Comparison of ENCODE assay signal across 9 mouse cellular contexts in the genomic region with DNA sequence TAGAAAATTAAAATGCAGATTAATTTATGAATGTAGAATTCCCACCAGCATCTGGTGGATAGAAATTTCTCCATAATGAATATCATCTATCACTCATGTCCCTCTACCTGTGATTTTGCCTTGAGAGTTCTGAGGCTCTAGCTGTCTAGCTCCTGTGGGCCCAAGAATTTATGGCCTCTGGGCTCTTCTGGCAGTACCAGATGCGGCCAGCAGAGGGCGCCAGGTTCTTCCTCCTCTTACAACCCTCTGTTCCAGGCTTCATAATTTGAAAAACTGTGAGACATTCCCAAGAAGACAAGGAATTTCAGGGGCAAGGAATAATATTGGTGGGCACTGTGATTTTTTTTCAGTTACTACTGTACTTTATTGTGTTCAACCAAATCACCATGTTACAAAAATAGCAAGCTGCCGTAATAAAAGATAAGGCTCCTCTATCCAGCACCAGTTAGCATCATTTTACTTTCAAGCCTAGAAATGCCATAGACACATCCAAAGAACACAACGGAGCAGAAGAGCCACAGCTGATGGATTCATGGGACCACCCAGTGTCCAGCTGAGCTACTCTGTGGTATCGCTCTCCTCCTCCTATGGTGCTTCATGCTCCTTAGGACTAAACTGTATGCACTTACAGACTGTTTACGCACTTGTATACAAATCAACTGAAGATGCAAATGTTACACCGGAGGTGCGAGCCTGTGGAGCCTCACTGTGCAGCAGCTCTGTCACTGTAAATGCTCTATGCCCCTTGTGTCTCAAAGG. TPM values are rescaled to one million over a fixed set of nuclear protein-coding genes. Genes with fewer than 3 reads are reported as not detected.
DNase-seq lines count a peak whose midpoint lies in the region; TF ChIP-seq lines count a peak whose summit lies in the region.
"Not testable (repeated sequence)": the region's sequence is repeated elsewhere in the genome, so short reads cannot be mapped to it uniquely, and the experiment has no call there.
"Had no signal": no experiment of that assay in that cellular context is flagged by ENCODE, and none has a peak within 500 bp of the region (broad histone marks: within the 10 kb centered on the region; RNA-seq: fewer than 3 reads in every experiment).

No protein-coding gene starts in this region.

- H3K36me3 ChIP-seq in heart, adult 2 months (ENCODE audit: control insufficient read depth, insufficient read depth, low read length); limb, embryonic 10.5 days: not testable (repeated sequence)

- DNase-seq in CD4-positive, CD25-positive, alpha-beta regulatory T cell, adult 2 months (ENCODE audit: low read depth, low spot score), result peak; percentile 78
- peak; percentile 78 for DNase-seq in brain, adult 2 months (ENCODE audit: low read depth, low spot score)
- DNase-seq in heart, adult 2 months, result peak; percentile 58 to 87
- DNase-seq in kidney, adult 8-10 months, result peak; percentile 55 to 88
- DNase-seq in limb, embryonic 10.5 days (ENCODE audit: low spot score), result peak; percentile 84
- peak; percentile 79 for DNase-seq in naive thymus-derived CD4-positive, alpha-beta T cell, adult 2 months (ENCODE audit: low read depth)
- DNase-seq in spleen, postnatal 4 days (ENCODE audit: low spot score in 2 of 2), result peak; percentile 56 to 89

- not testable (repeated sequence) for H3K27me3 ChIP-seq in heart, adult 2 months (ENCODE audit: control insufficient read depth, insufficient read depth, low read length); limb, embryonic 10.5 days (ENCODE audit: low read depth, poor library complexity, severe bottlenecking)

- not testable (repeated sequence) for H3K4me3 ChIP-seq in embryonic fibroblast, embryonic 13.5 days (ENCODE audit: insufficient read depth, low read length); heart, adult 2 months; limb, embryonic 10.5 days

- TF ChIP-seq EP300 in heart, adult 2 months (IDR thresholded peaks at IDR 0.05; ENCODE audit: insufficient read depth, low read depth, low read length), result 0 out of 2 replicates have a peak, but pooled peaks have one; percentile 32

- WGBS in heart, adult 2 months, result 45% methylated on average over 8 of the region's 8 CpGs
- 61% methylated on average over 8 of the region's 8 CpGs for WGBS in limb, embryonic 10.5 days

- not testable (repeated sequence) for H3K79me2 ChIP-seq in heart, adult 2 months (replicated peaks; ENCODE audit: control insufficient read depth, insufficient read depth, low read length)

- intact Hi-C loops in heart, adult 2 months (cut with DNase I), result loop anchor here (1.0 to 10.0 kb wide), 4 partner anchors 66 to 240 kb away; a partner anchor contains a TSS

- H3K9me3 ChIP-seq in limb, embryonic 10.5 days (replicated peaks), result not testable (repeated sequence)

- H3K27ac ChIP-seq in embryonic fibroblast, embryonic 13.5 days (ENCODE audit: insufficient read depth, low read length); heart, adult 2 months; limb, embryonic 10.5 days: not testable (repeated sequence)

- not testable (repeated sequence) for H3K4me1 ChIP-seq in embryonic fibroblast, embryonic 13.5 days (ENCODE audit: control insufficient read depth, insufficient read depth, low read length); heart, adult 2 months (ENCODE audit: control insufficient read depth, insufficient read depth, low read length); limb, embryonic 10.5 days

- not testable (repeated sequence) for TF ChIP-seq POLR2A in embryonic fibroblast, embryonic 13.5 days (IDR thresholded peaks at IDR 0.05; ENCODE audit: low read depth, low read length); heart, adult 2 months (IDR thresholded peaks at IDR 0.05; ENCODE audit: insufficient read depth, low read depth, low read length)

- peak; percentile 58 for TF ChIP-seq CTCF in embryonic fibroblast, embryonic 13.5 days (IDR thresholded peaks at IDR 0.05; ENCODE audit: borderline replicate concordance, insufficient read depth, low read length)
- TF ChIP-seq CTCF in heart, adult 2 months (IDR thresholded peaks at IDR 0.05), result peak; percentile 96

- not testable (repeated sequence) for H3K9ac ChIP-seq in heart, adult 2 months (ENCODE audit: low read depth, low read length)

RNA-seq across cellular contexts. Expression of a gene that starts 7.7 kb away (rescaled TPM):
- not detected in 2 replicates for polyA plus RNA-seq in embryonic fibroblast, embryonic 13.5 days (2011; ENCODE audit: insufficient read length, low read depth, missing spikeins)
- total RNA-seq in heart, adult 2 months (2021), result not detected
- 0.09 and 0.14 TPM in 2 replicates for polyA plus RNA-seq in heart, adult 2 months (2012; rRNA removed)
- 0.05 TPM in 1 of 2 replicates, not detected in the other for polyA plus RNA-seq in limb, embryonic 10.5 days (2016; fragmentation: Nextera tagmentation; extraction: Ambion mirVana)
- polyA plus RNA-seq: lung, embryonic 16.5 days had no signal

RNA-seq across cellular contexts. Expression of a gene that starts 12.2 kb away (rescaled TPM):
- polyA plus RNA-seq in embryonic fibroblast, embryonic 13.5 days (2011; ENCODE audit: insufficient read length, low read depth, missing spikeins), result 25.4 and 30.0 TPM in 2 replicates
- total RNA-seq in heart, adult 2 months (2021), result 10 to 100 TPM; 16.0 to 16.3 TPM
- polyA plus RNA-seq in heart, adult 2 months (2012; rRNA removed), result 25.4 and 48.2 TPM in 2 replicates
- 45.9 and 47.0 TPM in 2 replicates for polyA plus RNA-seq in limb, embryonic 10.5 days (2016; fragmentation: Nextera tagmentation; extraction: Ambion mirVana)

RNA-seq across cellular contexts. Expression of a gene that starts 13.5 kb away (rescaled TPM):
- not detected in 2 replicates for polyA plus RNA-seq in embryonic fibroblast, embryonic 13.5 days (2011; ENCODE audit: insufficient read length, low read depth, missing spikeins)
- total RNA-seq in heart, adult 2 months (2021), result not detected
- not detected in 2 replicates for polyA plus RNA-seq in heart, adult 2 months (2012; rRNA removed)
- 0.05 TPM in 2 replicates for polyA plus RNA-seq in limb, embryonic 10.5 days (2016; fragmentation: Nextera tagmentation; extraction: Ambion mirVana)

RNA-seq across cellular contexts. Expression of a gene that starts 37.2 kb away (rescaled TPM):
- polyA plus RNA-seq in embryonic fibroblast, embryonic 13.5 days (2011; ENCODE audit: insufficient read length, low read depth, missing spikeins), result not detected in 2 replicates
- not detected for total RNA-seq in heart, adult 2 months (2021)
- 0.12 TPM in 1 of 2 replicates, not detected in the other for polyA plus RNA-seq in heart, adult 2 months (2012; rRNA removed)
- polyA plus RNA-seq in limb, embryonic 10.5 days (2016; fragmentation: Nextera tagmentation; extraction: Ambion mirVana), result not detected in 2 replicates
- polyA plus RNA-seq: lung, embryonic 16.5 days had no signal

RNA-seq across cellular contexts. Expression of a gene that starts 44.0 kb away (rescaled TPM):
- polyA plus RNA-seq in embryonic fibroblast, embryonic 13.5 days (2011; ENCODE audit: insufficient read length, low read depth, missing spikeins), result not detected in 2 replicates
- not detected for total RNA-seq in heart, adult 2 months (2021)
- polyA plus RNA-seq in heart, adult 2 months (2012; rRNA removed), result not detected in 2 replicates
- not detected in 2 replicates for polyA plus RNA-seq in limb, embryonic 10.5 days (2016; fragmentation: Nextera tagmentation; extraction: Ambion mirVana)
- polyA plus RNA-seq: lung, embryonic 16.5 days had no signal
